Mouse (Mus musculus) MN1 (cell line): ENCODE data around the gene Lsm10.
"Not testable (repeated sequence)": the region's sequence is repeated elsewhere in the genome, so short reads cannot be mapped to it uniquely, and the experiment has no call there.

Source experiments
- DNase-seq: peaks from one replicate; pipeline ENCODE4 v3.0.0-alpha.2; 2016; ENCODE audit warnings: low spot score

Lsm10 gene

DNA sequence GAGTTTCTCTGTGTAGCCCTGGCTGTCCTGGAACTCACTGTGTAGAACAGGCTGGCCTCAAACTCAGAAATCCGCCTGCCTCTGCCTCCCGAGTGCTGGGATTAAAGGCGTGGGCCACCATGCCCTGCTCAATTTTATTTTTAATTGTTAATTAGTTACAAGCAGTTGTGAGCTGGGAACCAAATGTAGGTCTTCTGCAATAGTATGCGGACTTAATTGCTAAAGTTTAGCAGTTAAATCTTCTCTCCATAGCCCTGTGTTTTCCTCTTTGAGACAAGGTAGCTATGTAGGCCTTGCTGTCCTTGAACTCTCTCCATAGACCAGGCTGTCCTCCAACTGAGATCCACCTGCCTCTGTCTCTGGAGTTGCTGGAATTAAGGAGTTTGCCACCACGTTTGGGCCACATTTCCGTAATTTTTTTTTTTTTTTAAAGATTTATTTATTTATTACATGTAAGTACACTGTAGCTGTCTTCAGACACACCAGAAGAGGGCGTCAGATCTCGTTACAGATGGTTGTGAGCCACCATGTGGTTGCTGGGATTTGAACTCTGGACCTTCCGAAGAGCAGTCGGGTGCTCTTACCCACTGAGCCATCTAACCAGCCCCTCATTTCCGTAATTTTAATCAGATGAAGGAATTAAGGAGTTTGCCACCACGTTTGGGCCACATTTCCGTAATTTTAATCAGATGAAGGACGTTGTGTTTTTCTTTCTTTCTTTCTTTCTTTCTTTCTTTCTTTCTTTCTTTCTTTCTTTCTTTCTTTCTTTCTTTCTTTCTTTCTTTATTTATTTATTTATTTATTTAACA lies 597 bp upstream of the Lsm10 start:
- DNase-seq, result not testable (repeated sequence)

DNA sequence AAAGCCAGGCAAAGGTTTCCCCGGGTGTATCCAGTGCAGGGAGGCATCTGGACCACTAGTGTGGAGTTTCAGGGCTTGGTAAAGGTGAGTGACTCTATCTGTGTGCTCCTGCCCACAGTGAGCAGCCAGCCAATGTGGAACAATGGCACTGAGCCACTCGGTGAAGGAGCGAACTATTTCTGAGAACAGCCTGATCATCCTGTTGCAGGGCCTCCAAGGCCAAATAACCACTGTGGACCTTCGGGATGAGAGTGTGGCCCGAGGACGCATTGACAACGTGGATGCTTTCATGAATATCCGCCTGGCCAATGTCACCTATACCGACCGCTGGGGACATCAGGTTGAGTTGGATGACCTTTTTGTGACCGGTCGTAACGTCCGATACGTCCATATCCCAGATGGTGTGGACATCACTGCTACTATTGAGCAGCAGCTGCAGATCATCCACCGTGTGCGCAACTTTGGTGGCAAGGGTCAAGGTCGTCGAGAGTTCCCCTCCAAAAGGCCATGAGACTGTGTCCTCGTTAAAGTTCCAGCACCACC lies 1.4 kb downstream of the Lsm10 start:
- no peak for DNase-seq

DNA sequence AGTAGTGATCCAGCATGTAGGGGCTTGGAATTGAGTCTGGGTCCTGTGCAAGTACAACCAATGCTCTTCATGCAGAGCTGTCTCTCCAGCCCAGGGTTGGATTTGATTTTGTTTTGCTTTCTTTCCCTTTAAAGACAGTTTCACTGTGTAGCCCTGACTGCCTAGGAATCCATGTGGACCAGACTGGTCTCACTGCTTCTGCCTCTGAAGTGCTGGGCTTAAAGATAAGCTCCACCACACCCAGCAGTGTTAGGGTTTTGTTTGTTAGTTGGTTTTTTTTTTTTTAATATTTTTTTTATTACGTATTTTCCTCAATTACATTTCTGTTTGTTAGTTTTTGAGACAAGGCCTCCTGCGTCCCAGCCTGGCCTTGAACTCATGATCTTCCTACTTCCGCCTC lies 2.9 kb downstream of the Lsm10 start:
- DNase-seq, result no peak

DNA sequence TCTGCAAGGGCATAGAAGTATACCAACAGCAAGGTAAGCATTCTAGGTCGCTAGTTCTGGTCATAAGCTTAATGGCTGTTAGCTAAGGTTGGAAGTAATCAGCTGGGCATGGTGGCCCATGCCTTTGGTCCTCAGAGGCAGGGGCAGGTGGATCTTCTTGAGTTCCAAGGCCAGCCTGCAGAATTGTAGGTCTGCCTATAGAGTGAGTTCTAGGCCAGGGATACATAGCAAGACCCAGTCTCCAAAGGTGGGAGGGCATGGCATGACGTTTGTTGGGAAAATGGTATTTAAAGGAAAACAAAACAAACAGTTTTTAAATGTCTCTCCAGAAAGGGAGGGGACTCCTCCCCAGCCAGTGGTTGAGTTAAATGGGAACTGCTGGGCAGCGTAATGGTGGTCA lies 4.3 kb downstream of the Lsm10 start:
- DNase-seq, result no peak

DNA sequence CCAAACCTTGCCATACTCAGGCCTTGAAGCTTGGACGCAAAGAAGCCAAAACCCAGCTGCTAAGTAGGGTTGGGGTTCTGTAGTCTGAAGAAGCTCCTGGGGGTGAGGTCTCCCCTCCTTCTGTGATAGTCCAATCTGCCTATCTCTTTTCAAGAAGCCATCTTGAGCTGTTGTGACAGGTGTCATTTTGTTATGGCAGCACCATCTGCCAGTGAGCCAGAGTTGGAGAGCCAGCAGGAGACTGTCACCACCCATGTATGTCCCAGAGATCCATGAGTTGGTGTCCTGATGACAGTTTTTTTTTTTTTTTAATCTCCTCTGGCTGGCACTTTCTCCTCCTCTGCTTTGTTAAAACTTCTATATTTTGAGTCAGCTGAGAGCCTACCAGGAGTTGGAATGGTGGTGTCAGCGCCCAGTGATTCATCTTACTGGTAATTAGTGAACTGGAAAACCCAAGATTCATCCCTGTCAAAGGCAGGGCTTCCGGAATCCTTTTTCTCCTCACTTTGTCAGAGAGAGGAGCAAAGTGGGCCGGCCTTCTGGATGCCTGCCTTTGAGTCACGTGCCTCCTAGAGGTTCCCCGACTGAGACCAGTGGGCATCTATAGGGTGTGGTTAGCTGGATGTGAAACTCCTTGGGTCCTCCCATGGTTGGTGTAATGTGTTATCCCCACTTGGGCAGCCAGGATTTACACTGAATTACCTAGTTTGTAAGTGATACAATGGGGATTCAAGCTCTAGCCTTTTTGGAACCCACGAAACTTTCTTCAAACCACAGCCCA lies 5.8 kb downstream of the Lsm10 start:
- DNase-seq, result peak; percentile 86

DNA sequence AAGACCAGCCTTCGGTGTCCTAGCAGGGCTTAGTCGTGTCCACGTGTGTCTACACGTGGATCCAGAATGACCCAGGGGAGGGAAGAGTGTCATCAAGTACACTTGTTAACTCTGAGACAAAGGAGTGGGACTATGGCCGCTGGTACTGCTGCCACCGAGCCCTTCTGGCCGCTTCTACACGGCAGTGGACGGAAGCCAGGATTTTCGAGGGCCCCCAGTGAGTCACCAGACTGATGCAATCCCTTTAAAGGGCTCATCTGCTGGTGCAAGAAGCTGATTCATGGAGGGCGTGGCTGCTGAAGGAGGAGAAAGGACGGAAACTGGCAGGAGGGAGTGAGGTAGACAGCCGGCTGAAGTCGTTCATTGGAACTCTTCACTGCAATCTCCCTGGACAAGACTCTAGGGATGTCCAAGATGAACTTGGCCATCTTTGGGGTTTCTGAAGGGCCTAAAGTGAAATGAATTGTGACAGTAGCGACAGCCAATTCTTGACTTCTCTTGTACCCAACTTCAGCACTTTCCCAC lies 6.7 kb downstream of the Lsm10 start:
- DNase-seq, result peak; percentile 95

DNA sequence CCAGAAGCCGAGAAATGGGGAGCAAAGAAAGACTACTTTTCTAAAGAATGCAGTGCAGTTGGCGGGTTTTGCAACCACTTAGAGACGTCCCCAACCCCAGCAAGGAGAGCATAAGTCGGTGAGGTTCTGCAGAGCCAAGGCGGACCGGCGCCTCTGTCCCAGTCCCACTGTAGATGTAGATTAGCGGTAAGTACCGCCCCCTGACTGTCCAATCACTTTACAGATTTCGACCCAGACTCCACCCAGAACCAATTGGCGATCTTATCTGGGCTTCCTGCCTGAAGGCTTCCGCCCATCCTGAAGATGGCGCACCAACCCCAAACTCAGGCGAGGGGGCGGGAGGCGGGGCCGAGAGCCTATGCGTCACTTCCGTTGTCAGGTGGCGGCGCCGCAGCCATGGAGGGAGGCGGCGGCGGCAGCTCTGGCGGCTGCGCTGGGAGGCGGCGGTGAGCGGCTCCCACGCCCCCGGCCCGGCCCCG lies 7.2 kb downstream of the Lsm10 start, which contains the start of gene Stk40:
TSS of gene Stk40 (plus strand) at position 368 of the 479 bp plus-strand sequence.
- DNase-seq, result peak; percentile 96

DNA sequence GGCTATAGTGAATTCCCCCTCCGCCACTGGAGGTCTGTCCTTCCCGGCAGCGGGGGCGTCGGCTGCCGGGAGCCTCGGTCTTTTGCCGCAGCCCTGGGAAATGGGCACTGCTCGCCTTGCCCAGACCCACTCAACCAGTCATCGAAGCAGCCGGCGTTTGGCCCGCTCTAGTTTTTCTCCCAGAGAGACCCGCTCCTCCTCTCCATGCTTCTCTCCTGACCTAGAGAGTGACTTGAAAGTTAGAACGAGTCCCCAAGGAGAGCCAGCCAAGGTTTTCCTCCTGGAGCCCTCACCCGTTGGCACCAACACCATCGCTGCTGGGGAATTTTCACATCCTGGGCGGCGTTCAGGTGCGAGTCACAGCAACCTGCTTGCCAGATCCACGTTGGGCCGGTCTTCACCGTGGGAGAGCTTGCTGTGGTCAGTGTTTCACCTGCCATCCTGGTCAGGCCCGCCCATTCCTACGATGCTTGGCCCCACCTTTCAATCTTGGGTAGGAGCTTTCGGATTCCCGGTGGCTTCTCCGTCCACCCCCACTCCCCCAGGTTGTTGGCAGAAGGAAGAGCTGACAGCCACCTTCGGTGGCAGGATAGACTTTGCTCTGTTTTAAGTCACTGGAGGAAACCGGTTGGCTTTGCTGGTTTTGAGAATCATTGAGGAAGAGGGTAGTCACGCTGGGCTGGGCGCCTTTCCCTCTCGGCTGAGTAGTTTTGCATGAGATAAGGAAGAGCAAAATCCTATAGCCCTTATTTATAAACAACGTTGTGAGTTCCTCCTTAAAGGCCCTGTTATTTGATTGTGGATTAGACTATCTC lies 8.0 kb downstream of the Lsm10 start:
- peak; percentile 27 for DNase-seq

DNA sequence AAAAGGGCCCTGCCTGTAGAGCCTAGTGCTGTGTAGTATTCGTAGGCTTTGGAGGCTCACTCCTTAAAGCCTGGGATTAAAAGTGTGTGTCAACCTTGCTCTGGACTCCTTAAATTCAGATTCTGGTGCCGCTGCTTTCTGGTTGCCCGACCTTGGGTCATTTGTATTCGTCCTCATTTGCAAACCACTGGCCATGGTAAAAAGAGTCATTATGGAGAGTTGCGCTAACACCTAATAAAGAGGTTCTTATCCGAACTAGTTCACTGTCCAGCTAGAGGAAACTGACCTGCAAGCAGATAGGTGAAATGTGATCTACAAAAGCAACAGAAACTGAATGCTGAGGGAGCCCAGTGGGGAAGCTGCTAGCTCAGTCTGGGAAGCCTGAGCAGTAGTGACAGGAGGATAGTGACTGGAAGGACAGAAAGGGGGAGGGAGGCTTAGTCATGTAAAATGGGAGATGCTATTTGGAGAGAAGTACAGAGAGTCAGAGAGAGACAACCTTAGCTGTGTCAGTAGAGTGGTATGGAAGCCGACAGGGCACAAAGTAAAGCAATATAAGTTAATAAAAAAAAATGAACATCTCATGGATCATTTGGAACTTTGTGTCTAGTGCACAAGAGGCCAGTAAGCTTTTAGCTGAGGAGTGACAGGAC lies 8.8 kb downstream of the Lsm10 start:
- DNase-seq, result no peak

DNA sequence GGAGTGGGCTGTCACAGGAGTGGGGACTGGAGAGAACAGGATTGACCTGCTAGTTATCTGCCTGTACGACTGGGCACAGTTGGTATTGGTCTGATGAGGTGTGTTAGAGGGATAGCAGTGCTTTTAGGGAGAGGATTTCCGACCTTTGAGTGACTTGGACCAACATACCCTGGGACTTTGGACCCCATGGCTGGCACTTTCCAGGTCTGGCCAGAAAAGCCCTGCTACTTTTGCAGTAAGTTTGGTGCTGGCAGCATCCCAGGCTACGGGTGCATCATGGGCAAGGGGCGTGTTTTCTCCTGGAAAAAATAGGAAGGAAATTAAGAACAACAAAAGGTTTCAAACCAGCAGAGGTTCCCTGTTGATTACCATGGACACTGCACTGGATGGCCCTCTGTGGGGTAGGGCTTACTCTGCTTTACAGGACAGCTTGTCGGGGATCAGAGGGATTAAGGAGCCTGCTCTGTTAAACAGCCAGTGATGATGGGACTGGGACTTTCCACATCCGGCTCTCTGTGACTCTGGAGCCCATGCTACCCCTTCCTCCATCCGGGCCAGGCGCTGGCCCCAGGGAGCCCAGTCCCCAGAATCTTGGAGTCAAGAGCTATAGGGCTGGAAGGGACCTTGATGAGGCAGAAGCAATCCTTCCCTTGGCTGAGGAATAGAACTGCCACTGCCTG lies 11.8 kb downstream of the Lsm10 start:
- no peak for DNase-seq

DNA sequence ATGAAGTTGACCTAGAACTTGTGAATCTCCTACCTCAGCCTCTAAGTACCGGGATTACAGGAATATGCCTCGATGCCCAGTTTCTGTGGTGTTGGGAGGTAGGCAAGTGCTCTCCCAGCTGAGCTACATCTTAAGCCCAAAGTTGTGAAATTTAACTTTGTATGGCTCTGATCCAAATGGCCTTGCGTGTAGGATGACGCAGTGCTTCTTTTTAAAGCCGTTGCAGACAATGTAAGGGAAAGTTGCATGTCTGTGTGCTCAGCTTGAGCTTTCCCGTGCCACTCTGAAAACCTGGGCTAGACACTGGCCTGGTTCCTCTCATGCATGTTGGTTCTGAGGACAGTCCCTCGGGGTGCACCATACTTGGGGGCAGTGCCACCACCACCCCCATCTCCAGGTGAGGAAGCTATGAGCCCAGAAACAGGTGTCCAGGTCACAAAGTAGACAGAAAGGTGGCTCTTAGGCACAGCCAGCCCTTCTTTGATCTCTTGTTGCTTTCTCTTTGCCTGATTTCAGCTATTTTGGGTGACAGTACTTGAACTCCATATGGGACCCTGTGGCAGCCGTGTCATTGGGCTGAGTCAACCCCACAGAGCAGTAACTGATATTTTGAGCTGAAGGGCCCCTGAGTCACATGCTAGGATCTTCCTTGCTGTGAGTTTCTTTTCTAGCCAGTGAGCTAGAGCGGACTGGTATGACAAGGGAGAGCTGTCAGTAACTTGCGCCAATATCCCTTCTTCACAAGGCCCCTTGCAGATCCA lies 13.4 kb downstream of the Lsm10 start:
- no peak for DNase-seq

DNA sequence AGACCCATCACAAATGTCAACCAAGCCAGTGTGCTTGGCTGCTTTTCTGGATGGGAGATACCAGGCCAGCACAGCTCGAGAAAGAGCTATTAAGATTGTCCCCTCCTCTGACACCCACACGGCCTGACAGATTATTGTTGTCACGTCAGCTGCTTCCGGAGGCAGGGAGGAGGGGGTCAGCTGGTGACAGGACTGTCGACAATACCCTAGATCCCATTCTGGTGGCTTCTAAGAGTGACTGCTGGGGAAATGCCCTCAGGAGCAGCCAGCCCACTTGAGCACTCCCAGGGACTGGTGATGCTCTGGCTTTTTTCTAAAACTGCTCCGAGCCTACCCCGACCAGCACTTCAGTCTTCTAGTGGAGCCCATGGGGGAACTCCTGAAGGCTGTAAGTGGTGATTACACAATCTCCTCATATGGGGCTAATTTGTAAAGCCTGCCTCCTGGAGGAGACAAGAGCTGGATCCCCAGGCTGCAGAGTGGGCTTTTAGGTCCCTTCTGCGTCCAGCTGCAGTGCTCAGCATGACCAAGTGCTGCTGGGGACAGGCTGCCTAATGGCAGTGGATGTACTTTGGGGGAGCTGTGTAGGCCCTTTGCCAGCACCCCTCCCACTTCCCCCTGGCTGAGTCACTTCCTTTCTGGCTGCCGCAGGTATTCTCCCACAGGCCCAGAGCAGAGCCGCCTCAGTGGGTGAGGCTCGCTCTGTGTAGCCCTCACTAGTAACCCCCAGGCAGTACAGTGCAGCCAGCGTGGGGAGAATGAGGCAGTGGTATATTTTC lies 14.1 kb downstream of the Lsm10 start:
- peak; percentile 72 for DNase-seq

DNA sequence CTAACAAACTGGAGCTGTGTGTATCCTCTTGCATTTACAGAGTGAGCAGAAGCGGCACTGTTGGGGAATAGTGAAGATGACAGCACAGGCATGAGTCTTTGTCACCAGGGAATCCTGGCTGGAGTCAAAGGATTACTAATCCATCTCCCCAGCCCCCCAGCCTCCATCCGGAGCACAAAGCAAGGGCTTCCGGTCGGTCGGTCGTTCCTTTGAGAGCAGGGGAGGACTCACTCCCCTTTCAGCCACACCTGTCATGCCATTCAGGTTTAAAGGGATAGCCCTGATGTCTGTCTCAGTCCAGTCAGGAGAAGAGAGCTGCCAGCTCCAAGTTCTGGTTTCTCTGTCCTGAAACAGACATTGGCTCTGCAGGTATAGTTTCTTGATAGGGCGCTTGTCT lies 14.7 kb downstream of the Lsm10 start:
- no peak for DNase-seq

DNA sequence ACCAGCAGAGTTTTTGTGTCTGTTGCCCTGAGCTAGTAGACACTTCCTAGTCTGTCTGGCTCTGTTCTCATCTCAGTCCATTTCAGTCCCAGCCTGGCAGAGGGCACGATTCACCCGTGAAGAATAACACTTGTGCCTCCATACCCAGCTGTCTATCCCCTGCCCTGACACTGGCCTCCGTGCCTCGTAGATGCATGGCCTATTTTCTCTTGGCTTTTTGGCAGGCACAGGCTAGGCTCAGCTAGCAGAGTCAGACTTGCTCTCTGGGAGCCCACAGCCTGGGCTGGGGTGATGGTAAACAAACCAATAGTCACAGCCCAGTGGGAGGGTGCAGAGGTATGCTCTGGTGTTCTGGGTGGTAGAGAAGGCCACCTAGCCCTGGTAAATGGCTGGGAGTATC lies 16.8 kb downstream of the Lsm10 start:
- no peak for DNase-seq

DNA sequence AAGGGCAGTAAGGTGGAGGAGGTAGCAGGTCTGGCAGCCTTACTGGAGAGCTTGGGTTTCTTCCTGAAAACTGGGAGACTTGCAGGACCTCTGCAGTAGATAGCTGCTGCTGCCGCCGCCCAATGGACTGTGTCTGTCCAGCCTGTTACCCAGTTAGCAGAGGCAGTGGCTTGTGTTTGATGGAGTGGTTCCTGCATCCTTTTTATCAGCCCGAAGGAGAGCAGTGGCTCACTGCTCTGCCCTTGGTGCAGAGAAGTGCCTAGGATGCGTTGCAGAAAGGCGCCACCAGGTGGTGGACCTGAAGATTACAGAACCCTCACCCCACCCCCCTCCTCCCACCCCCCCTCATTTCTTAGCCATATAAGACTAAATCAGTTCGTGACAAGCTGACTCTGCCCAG lies 17.5 kb downstream of the Lsm10 start:
- DNase-seq, result peak; percentile 53

DNA sequence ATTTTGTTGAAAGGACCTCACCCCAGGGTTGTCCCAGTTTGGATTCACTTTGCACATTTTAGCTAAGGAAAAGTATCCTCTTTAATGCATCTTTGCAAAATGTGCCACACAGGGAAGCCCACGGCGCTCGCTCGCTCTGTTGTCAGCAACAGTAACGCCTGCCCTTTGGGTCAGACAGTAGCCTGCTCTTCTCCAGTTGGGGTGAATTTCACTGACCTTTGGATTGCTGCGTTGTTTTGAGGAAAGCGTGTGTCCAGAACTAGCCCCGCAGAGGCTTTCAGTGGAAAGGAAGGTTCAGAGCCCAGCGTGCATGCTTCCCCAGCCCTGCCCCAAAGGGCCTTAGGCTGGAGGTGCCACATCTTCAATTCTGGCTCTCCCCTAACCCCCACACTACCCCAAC lies 19.0 kb downstream of the Lsm10 start:
- no peak for DNase-seq

DNA sequence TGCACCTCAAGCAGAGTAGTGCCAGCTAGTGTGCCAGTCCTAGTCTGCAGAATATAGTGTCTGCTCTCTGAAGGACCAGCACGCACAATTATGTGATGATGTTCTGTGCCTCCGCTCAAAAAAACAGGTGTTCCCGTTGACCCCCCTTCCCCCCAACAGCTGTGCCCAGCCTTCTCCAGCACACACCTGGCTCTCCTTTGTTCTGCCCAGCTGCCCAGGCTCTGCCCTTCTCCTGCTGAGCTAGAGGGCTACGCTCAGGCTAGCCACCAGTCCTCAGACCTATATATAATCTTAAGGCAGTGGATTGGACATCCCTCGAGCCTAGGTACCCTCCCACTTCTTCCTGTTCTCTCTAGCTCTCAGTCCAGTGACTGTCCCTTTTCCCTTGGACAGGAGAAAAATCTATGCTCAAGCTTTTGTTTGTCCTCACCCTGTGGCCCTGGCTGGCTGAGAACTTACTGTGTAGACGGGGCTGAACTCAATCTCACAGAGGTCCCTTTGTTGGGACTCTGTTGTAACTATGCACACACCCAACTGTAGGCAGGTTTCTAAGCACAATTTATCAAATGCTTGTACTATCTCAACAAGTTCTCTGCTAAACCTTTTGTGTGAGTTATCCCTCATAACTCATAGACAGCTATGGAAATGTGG lies 19.6 kb downstream of the Lsm10 start:
- DNase-seq, result no peak

DNA sequence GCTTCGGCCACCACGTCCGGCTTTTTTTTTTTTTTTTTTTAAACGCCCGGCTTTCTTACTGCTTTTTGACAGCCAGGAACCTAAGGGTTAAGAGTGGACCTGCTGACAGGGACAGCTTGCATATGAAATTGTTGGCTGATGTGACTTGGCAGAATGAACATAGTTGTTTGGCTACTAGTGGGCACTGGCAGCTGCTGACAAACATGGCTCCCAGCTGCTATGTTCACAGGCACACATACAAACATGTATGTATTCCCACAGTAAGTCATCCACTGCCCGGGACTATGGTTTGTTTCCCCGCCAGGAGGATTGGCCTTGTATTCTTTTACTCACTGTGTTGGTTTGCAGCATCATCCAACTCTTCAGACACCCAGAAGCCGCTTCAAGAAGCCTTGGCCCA lies 20.7 kb downstream of the Lsm10 start:
- DNase-seq, result no peak

DNA sequence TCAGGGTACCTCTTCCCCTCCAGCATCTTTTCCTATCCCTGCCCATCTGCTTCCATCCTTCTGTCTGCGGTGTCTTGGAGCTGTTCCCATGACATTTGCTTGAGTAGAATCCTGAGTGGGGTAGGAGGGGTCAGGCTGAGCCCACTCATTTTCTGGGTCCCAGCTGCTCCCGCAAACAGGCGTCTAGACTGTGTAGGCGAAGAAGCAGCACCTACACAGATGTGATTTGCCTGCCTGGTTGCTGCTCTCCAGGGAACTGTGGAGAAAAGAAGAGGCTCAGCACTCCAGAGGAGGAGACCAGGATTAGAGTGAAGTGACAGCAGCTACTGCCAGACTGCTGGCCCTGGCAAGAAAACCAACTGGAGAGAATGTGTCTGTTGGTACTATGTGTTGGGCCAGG lies 22.2 kb downstream of the Lsm10 start:
- no peak for DNase-seq
